Mouse (Mus musculus): ENCODE results near the gene Apaf1. TPM values are rescaled to one million over a fixed set of nuclear protein-coding genes. Genes with fewer than 3 reads are reported as not detected.

Apaf1 gene
- polyA plus RNA-seq, 1 experiment from 2014 or later: 24.5 TPM

- H3K9me3 ChIP-seq (ENCODE audit: control insufficient read depth, low read depth, low read length): no peaks in the 10 kb centered on the region
- no peak overlapping the region for H3K4me2 ChIP-seq (replicated peaks; ENCODE audit: low read depth, low read length)
- H3K27ac ChIP-seq (ENCODE audit: low read length): no peak overlapping the region
- no peaks in the 10 kb centered on the region for H3K4me1 ChIP-seq (ENCODE audit: control insufficient read depth, insufficient read depth, low read length)
- no peak overlapping the region for H3K9ac ChIP-seq (replicated peaks; ENCODE audit: low read depth, low read length)
- no peak overlapping the region for H3K4me3 ChIP-seq (ENCODE audit: low read depth, low read length)
- H3K27me3 ChIP-seq (ENCODE audit: control insufficient read depth, insufficient read depth, low read length): no peaks in the 10 kb centered on the region
- no peak for ATAC-seq (ENCODE audit: insufficient number of reproducible peaks, insufficient read depth, low FRiP score, low read depth)
- H3K36me3 ChIP-seq (ENCODE audit: control insufficient read depth, insufficient read depth, low read length): peaks cover 3% of the 10 kb centered on the region; the same call in 1 of the 2 replicates
Observed at GRCm38 (mm10) chr10:91029002-91029539, 53.5 kb downstream of the Apaf1 start.

GRCm38 (mm10) chr10:91027964-91028363, 54.6 kb downstream of the Apaf1 start:
- 84% methylated on average over 5 of the region's 5 CpGs for WGBS
- Histone ChIP-seq H3K27ac (ENCODE audit: low read length) (no peak overlapping the region), H3K9me3 (ENCODE audit: control insufficient read depth, low read depth, low read length) (no peaks in the 10 kb centered on the region), H3K4me2 (replicated peaks; ENCODE audit: low read depth, low read length) (no peak overlapping the region), H3K4me1 (ENCODE audit: control insufficient read depth, insufficient read depth, low read length) (no peaks in the 10 kb centered on the region), H3K9ac (replicated peaks; ENCODE audit: low read depth, low read length) (no peak overlapping the region), H3K36me3 (ENCODE audit: control insufficient read depth, insufficient read depth, low read length) (peaks cover 3% of the 10 kb centered on the region; the same call in 1 of the 2 replicates), H3K27me3 (ENCODE audit: control insufficient read depth, insufficient read depth, low read length) (no peaks in the 10 kb centered on the region), H3K4me3 (ENCODE audit: low read depth, low read length) (no peak overlapping the region)
- no peak for ATAC-seq (ENCODE audit: insufficient number of reproducible peaks, insufficient read depth, low FRiP score, low read depth)

GRCm38 (mm10) chr10:91027468-91027867, 55.1 kb downstream of the Apaf1 start:
- Histone ChIP-seq H3K27me3 (ENCODE audit: control insufficient read depth, insufficient read depth, low read length) (no peaks in the 10 kb centered on the region), H3K4me1 (ENCODE audit: control insufficient read depth, insufficient read depth, low read length) (no peaks in the 10 kb centered on the region), H3K4me2 (replicated peaks; ENCODE audit: low read depth, low read length) (no peak overlapping the region), H3K9ac (replicated peaks; ENCODE audit: low read depth, low read length) (no peak overlapping the region), H3K27ac (ENCODE audit: low read length) (no peak overlapping the region), H3K4me3 (ENCODE audit: low read depth, low read length) (no peak overlapping the region), H3K9me3 (ENCODE audit: control insufficient read depth, low read depth, low read length) (no peaks in the 10 kb centered on the region), H3K36me3 (ENCODE audit: control insufficient read depth, insufficient read depth, low read length) (peaks cover 3% of the 10 kb centered on the region; the same call in 1 of the 2 replicates)
- ATAC-seq (ENCODE audit: insufficient number of reproducible peaks, insufficient read depth, low FRiP score, low read depth): no peak
- 95% methylated on average over 4 of the region's 4 CpGs for WGBS

GRCm38 (mm10) chr10:91005858-91006538, 76.6 kb downstream of the Apaf1 start:
- ATAC-seq (ENCODE audit: insufficient number of reproducible peaks, insufficient read depth, low FRiP score, low read depth): no peak

GRCm38 (mm10) chr10:91001421-91001820, 81.1 kb downstream of the Apaf1 start:
- no peaks in the 10 kb centered on the region for H3K27me3 ChIP-seq (ENCODE audit: control insufficient read depth, insufficient read depth, low read length)
- WGBS: 80% methylated on average over 13 of the region's 13 CpGs
- peaks cover 14% of the 10 kb centered on the region for H3K36me3 ChIP-seq (ENCODE audit: control insufficient read depth, insufficient read depth, low read length)
- no peaks in the 10 kb centered on the region for H3K9me3 ChIP-seq (ENCODE audit: control insufficient read depth, low read depth, low read length)
- ATAC-seq (ENCODE audit: insufficient number of reproducible peaks, insufficient read depth, low FRiP score, low read depth): no peak
- H3K4me2 ChIP-seq (replicated peaks; ENCODE audit: low read depth, low read length): no peak overlapping the region
- H3K4me1 ChIP-seq (ENCODE audit: control insufficient read depth, insufficient read depth, low read length): no peaks in the 10 kb centered on the region
- H3K9ac ChIP-seq (replicated peaks; ENCODE audit: low read depth, low read length): no peak overlapping the region
- no peak overlapping the region for H3K4me3 ChIP-seq (ENCODE audit: low read depth, low read length)
- H3K27ac ChIP-seq (ENCODE audit: low read length): no peak overlapping the region

More at GRCm38 (mm10) chr10:91005858-91006538, 76.6 kb downstream of the Apaf1 start:
- H3K9me3 ChIP-seq (ENCODE audit: control insufficient read depth, low read depth, low read length): no peaks in the 10 kb centered on the region
- WGBS: 85% methylated on average over 12 of the region's 12 CpGs
- H3K4me3 ChIP-seq (ENCODE audit: low read depth, low read length): no peak overlapping the region
- H3K36me3 ChIP-seq (ENCODE audit: control insufficient read depth, insufficient read depth, low read length): peaks cover 8% of the 10 kb centered on the region
- no peaks in the 10 kb centered on the region for H3K27me3 ChIP-seq (ENCODE audit: control insufficient read depth, insufficient read depth, low read length)
- H3K4me1 ChIP-seq (ENCODE audit: control insufficient read depth, insufficient read depth, low read length): no peaks in the 10 kb centered on the region
- no peak overlapping the region for H3K27ac ChIP-seq (ENCODE audit: low read length)
- no peak overlapping the region for H3K4me2 ChIP-seq (replicated peaks; ENCODE audit: low read depth, low read length)
- no peak overlapping the region for H3K9ac ChIP-seq (replicated peaks; ENCODE audit: low read depth, low read length)

GRCm38 (mm10) chr10:90999899-91000298, 82.7 kb downstream of the Apaf1 start:
- Histone ChIP-seq H3K4me2 (replicated peaks; ENCODE audit: low read depth, low read length) (no peak overlapping the region), H3K27ac (ENCODE audit: low read length) (no peak overlapping the region), H3K9me3 (ENCODE audit: control insufficient read depth, low read depth, low read length) (no peaks in the 10 kb centered on the region), H3K4me1 (ENCODE audit: control insufficient read depth, insufficient read depth, low read length) (no peaks in the 10 kb centered on the region), H3K36me3 (ENCODE audit: control insufficient read depth, insufficient read depth, low read length) (peaks cover 13% of the 10 kb centered on the region; the same call in 1 of the 2 replicates), H3K4me3 (ENCODE audit: low read depth, low read length) (no peak overlapping the region), H3K9ac (replicated peaks; ENCODE audit: low read depth, low read length) (no peak overlapping the region), H3K27me3 (ENCODE audit: control insufficient read depth, insufficient read depth, low read length) (no peaks in the 10 kb centered on the region)
- 84% methylated on average over 5 of the region's 5 CpGs for WGBS
- no peak for ATAC-seq (ENCODE audit: insufficient number of reproducible peaks, insufficient read depth, low FRiP score, low read depth)

- H3K36me3 ChIP-seq (ENCODE audit: control insufficient read depth, insufficient read depth, low read length): peaks cover 14% of the 10 kb centered on the region; the same call in 1 of the 2 replicates
- H3K4me3 ChIP-seq (ENCODE audit: low read depth, low read length): no peak overlapping the region
- no peak overlapping the region for H3K9ac ChIP-seq (replicated peaks; ENCODE audit: low read depth, low read length)
- no peaks in the 10 kb centered on the region for H3K27me3 ChIP-seq (ENCODE audit: control insufficient read depth, insufficient read depth, low read length)
- whole genome bisulfite sequencing: 85% methylated on average over 5 of the region's 5 CpGs
- H3K4me1 ChIP-seq (ENCODE audit: control insufficient read depth, insufficient read depth, low read length): no peaks in the 10 kb centered on the region
- no peak overlapping the region for H3K27ac ChIP-seq (ENCODE audit: low read length)
- no peak for ATAC-seq (ENCODE audit: insufficient number of reproducible peaks, insufficient read depth, low FRiP score, low read depth)
- H3K9me3 ChIP-seq (ENCODE audit: control insufficient read depth, low read depth, low read length): no peaks in the 10 kb centered on the region
- no peak overlapping the region for H3K4me2 ChIP-seq (replicated peaks; ENCODE audit: low read depth, low read length)
Observed at GRCm38 (mm10) chr10:90993869-90994268, 88.7 kb downstream of the Apaf1 start.

- ATAC-seq (ENCODE audit: insufficient number of reproducible peaks, insufficient read depth, low FRiP score, low read depth): no peak
- 87% methylated on average over 6 of the region's 6 CpGs for WGBS
- H3K9ac ChIP-seq (replicated peaks; ENCODE audit: low read depth, low read length): no peak overlapping the region
- H3K4me1 ChIP-seq (ENCODE audit: control insufficient read depth, insufficient read depth, low read length): no peaks in the 10 kb centered on the region
- H3K27me3 ChIP-seq (ENCODE audit: control insufficient read depth, insufficient read depth, low read length): no peaks in the 10 kb centered on the region
- H3K36me3 ChIP-seq (ENCODE audit: control insufficient read depth, insufficient read depth, low read length): peaks cover 11% of the 10 kb centered on the region; the same call in 1 of the 2 replicates
- H3K4me3 ChIP-seq (ENCODE audit: low read depth, low read length): no peak overlapping the region
- H3K9me3 ChIP-seq (ENCODE audit: control insufficient read depth, low read depth, low read length): no peaks in the 10 kb centered on the region
- no peak overlapping the region for H3K27ac ChIP-seq (ENCODE audit: low read length)
- H3K4me2 ChIP-seq (replicated peaks; ENCODE audit: low read depth, low read length): no peak overlapping the region
Observed at GRCm38 (mm10) chr10:90992237-90992636, 90.3 kb downstream of the Apaf1 start.
